Mouse (Mus musculus) ES-Bruce4 (cell line): ENCODE measurements around the gene Unkl.
"Not testable (repeated sequence)": the region's sequence is repeated elsewhere in the genome, so short reads cannot be mapped to it uniquely, and the experiment has no call there.

Experiments used
- CTCF ChIP-seq: IDR thresholded peaks from one replicate; pipeline ENCODE4 v1.8.1; 2011; ENCODE audit warnings: low read depth, low read length
- POLR2A ChIP-seq: IDR thresholded peaks from one replicate; pipeline ENCODE4 v1.8.1; 2011; ENCODE audit warnings: low read length; ENCODE audit not compliant: insufficient read depth

DNA sequence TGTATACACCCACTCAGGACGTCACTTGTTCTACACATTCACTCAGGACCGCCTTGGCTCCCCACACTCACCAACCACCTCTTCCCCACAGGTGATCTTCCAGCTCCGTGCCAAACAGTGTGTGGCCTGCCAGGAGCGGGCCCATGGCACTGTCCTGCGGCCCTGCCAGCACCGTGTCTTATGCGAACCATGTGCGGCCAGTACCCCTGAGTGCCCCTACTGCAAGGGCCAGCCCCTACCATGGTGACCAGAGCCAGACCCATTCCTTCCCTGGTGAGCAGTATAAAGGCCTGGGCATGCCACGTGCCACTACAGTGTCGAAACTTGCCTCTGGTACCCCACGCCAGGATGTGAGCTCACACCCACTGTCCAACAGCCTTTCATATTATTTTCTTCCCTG lies 43.4 kb downstream of the Unkl start:
- TF ChIP-seq CTCF, POLR2A: not testable (repeated sequence)
